Comparison of ENCODE assay signal across 11 mouse cellular contexts in genomic region chr1:50682971-50683370, GRCm38 (mm10).
"Had no signal": no experiment of that assay in that cellular context is flagged by ENCODE, and none has a peak within 500 bp of the region (broad histone marks: within the 10 kb centered on the region; RNA-seq: fewer than 3 reads in every experiment).

No protein-coding gene starts in this region.

- ATAC-seq: midbrain, embryonic 13.5 days had no signal

- DNase-seq: kidney, adult 11 months; kidney, postnatal 25 days; right cerebral cortex, adult 18-20 months; right cerebral cortex, postnatal 25 days; thymus, adult 18-20 months; thymus, postnatal 14 days had no signal

- H3K4me3 ChIP-seq: left cerebral cortex, adult 2 months; limb, embryonic 10.5 days; midbrain, embryonic 13.5 days had no signal

- H3K36me3 ChIP-seq: limb, embryonic 10.5 days; midbrain, embryonic 13.5 days had no signal

- H3K27ac ChIP-seq: hindbrain, embryonic 14.5 days; left cerebral cortex, adult 2 months; limb, embryonic 10.5 days; midbrain, embryonic 13.5 days; stomach, postnatal 0 days had no signal

- H3K9ac ChIP-seq: hindbrain, embryonic 14.5 days; midbrain, embryonic 13.5 days had no signal

- H3K4me2 ChIP-seq: hindbrain, embryonic 14.5 days; midbrain, embryonic 13.5 days had no signal

- H3K27me3 ChIP-seq: midbrain, embryonic 13.5 days had no signal

- H3K9me3 ChIP-seq: limb, embryonic 10.5 days; midbrain, embryonic 13.5 days had no signal

- H3K4me1 ChIP-seq: limb, embryonic 10.5 days; midbrain, embryonic 13.5 days had no signal
